Mouse (Mus musculus) T-helper 2 cell (primary cell): ENCODE measurements around the gene Mfsd5.

Experiments used
- in situ Hi-C: fragments of 300-600 bp; cut with MboI, MseI; formaldehyde crosslinking; loops from one replicate; pipeline ENCODE4 v1.15.1; 2025; ENCODE audit warnings: high pct_unique_total_duplicates

Gene Mfsd5

DNA sequence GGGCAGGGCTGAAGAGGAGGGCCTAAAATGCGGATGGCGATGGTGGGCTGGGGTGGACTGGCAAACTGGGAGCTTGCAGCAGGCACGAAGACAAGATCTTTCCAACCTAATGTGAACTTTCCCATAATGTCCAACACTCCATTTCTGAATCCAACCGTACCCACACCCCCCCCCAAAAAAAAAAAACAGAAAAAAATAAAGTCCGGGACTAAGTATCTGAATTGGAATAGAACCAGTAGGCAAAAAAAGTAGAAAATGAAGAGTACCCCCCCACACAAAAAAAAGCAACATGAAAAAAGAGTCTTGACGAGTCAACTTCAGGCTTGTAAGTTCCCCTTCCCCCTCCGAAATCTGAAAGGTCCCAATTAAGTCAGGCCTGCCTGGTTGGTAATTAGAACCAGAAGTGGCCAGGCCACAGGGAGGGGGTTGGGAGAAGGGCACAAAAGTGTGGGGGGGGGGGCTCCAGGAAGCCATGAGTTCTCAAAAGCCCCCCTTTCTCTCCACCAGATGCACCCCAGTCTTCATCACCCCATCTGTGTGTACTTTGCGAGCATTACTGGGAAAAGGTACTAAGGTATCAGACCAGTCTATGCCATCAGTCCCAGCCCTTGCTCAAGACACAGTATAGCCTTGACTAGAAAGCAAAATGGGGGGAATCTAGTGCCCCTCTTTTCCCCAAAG, 31.0 kb upstream of the Mfsd5 start:
- in situ Hi-C loops = no loop called here

DNA sequence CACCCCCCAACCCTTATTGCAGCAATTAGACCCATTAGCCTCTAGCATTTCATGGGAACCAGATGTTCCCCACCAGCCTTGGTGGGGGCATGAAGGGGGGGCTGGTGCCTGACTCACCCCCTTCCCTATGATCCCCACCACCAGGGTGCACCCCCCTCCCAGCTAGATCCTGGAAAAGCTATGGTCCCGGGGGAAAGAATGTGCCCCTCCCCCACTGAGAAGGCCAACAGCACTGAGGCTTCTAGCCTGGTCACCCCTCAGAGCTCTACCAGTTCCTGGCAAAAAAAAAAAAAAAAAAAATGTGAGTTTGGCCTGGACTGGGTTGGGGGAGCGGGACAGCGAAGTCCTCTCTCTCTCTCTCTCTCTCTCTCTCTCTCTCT, 30.5 kb upstream of the Mfsd5 start:
- in situ Hi-C loops = no loop called here

DNA sequence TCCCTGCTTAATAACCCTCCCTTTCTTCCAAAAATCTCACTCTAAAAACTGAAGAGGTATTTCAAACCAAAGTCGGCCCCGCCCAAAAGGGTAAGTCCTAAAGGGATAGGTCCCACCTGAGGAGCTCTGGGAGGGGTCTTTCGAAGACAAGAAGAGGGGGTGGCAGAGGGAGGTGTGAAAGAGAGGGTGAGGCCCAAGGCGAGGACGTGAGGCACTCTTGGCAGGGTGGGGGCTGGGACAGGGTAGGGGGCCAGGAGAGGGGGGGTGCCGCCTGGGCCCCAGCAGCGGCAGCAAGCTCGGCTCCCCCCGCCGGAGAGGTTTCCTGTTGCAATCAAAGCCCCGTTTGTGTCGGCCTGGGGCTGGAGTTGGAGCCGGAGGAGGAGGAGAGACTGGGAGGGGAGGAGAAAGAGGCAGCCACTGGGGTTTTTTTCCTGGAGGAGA, 30.0 kb upstream of the Mfsd5 start:
- in situ Hi-C loops = no loop called here

DNA sequence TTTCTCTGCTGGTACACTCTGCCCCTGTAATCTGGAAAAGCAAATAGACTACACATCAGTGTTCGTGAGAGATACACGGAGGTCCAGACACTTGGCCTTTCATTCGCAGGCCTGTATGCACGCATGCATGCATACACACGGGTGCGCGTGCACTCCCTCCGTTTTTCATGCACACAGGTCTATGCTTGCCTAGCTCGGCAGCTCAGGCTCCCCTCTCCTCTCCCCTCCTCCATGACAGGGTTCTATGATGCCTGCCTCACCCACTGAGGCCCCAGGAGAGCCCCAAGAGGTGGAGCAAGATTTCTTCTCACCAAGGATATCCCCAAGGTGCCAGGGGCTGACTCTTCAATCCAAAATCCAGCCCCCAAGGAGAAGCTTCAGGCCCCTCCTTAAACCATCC, 29.3 kb upstream of the Mfsd5 start:
- in situ Hi-C loops = no loop called here

GRCm38 (mm10) chr15:102250521-102250920, 28.7 kb upstream of the Mfsd5 start:
- in situ Hi-C loops = no loop called here

- in situ Hi-C loops = no loop called here
Observed at GRCm38 (mm10) chr15:102255547-102256255, 23.6 kb upstream of the Mfsd5 start.

- in situ Hi-C loops = no loop called here
Observed at GRCm38 (mm10) chr15:102256431-102257201, 22.6 kb upstream of the Mfsd5 start.

DNA sequence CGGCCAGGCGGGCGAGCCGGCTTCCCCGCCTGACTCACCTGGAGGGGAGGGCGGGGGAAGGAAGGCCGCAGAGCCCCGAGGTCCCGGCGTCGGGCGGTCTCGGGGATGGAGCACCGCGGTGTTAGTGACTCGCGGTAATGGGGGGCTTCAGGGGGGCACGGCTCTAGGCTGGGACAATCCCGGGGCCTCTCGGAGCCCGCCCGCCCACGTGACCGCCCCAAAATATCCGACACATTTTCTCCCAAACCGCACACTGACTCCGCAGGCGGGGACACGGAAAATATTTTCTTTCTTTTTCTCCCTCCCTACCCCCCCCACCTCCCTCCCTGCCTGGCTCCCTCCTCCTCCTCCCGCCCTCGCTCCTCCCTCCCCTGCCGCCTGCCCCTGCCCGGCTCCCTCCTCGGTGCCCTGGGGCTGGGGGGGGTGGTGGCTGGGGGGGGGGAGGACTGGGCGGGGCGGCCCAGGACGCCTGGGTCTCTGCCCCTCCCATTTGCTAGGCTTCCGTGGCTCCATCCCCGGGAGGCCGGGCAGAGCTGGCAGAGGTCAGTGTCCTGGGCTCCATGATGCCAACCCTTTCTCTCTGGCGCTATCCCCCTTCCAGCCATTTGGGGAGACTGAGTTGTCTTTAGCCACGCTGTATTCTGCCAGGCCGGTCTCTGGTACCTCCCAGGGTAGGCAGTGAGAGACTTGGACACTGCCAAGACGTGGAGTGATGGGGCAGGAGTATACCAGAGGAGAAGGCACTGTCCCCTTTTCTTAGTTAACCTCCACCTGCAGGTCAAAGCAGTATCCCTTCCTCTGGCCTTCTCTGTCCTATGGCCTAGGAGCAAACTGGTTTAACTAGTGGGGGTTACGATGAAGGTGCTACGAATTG, 21.8 kb upstream of the Mfsd5 start, which contains the start of gene Rarg:
Gene Rarg (minus strand): TSS at position 316 of the 874 bp plus-strand sequence.
- in situ Hi-C loops = no loop called here

DNA sequence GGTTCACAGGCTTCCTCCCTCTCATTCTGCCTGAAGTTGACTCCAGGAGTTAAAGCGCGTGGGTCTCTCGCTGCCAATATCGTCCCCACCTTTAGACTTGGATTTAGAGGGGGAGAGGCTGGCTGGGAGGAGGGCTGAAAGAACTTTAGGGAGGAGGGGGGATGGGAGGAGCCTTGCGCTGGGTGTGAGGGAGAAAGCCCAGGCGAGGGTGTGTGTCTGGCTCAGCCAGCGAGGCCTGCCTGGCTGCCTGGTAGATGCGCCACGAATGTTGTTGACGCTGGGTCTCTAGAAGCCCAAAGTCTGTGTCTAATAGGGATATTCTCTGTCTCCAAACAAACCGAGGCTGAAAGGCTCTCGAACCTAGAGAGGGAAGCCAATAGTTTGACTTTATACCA, 21.2 kb upstream of the Mfsd5 start:
- in situ Hi-C loops = no loop called here

- in situ Hi-C loops = no loop called here
Observed at GRCm38 (mm10) chr15:102258581-102259253, 20.5 kb upstream of the Mfsd5 start.

DNA sequence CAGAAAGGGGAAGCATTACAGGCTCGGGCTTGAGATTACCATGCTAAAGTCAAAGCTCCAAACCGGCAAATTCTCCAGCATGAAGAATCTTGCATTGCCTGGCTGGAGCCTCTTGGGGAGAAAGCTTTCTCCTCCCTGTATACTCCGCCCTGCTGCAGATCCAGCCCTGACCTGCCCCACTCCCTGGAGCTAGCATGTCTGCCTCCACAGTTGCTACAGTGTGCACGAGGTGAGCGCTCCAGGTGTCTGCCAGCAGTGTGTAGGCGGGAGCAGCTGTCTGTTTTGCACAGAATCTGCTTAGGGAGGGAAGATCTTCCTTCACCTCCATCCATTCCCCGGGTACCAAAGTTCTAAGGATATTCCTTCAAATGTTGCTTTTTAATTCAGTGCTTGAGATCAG, 16.7 kb upstream of the Mfsd5 start:
- in situ Hi-C loops = no loop called here

- in situ Hi-C loops = no loop called here
Observed at GRCm38 (mm10) chr15:102263037-102263436, 16.2 kb upstream of the Mfsd5 start.

- in situ Hi-C loops = no loop called here
Observed at GRCm38 (mm10) chr15:102265548-102265947, 13.7 kb upstream of the Mfsd5 start.

DNA sequence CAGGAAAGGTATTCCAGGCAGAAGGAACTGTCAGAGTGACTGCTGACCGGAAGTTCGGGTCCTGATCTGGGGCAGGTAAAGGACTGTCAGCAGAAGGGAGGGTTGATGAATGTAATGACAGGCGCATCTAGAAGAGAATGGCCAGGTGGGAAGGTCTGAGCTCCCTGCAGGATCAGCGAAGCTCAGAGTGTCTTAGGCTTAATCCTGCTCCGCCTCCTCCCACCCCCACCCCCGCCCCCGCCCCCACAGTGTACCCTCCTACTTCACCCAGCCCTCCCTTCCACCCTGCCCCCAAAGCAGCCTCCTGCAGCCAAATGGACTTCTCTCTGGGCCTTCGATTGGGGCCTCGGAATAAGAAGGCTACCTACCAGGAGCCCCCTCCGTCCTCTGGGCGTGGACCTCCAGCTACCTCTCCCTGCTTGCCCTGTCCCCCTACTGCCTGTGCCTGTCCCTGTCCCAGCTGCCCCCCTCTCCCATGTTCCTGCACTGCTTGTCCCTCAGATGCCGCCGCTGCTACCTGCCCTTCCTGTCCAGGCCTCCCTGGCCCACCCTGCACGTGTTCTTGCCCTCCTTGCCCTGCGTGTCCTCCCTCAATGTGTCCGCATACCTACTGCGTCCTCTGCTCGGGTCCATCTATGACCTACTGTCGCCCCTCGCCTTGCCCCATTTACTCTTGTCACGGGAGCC, 8.8 kb upstream of the Mfsd5 start, which contains the start of gene Gm9918:
Gene Gm9918 (plus strand): TSS at position 290 of the 687 bp plus-strand sequence.
- in situ Hi-C loops = no loop called here

DNA sequence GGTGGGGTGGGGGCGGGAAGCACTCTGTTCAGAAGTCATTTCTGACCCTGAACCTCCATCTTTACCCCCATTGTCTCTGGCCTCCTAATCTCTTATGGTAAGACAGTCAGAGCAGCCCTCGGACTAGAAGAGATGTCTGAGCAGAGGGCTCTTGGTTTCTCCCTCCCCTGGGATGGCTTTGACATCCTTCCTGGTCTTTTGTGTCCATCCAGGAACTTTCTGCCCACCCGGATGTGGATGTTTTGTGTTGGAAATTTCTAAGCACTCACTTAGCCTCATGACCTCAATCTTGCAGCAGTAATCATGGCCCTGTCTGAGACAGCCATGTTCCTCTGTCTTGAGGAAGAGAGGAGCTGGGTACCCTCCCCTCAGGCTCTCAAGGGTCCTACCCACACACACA, 7.8 kb upstream of the Mfsd5 start:
- in situ Hi-C loops = no loop called here

DNA sequence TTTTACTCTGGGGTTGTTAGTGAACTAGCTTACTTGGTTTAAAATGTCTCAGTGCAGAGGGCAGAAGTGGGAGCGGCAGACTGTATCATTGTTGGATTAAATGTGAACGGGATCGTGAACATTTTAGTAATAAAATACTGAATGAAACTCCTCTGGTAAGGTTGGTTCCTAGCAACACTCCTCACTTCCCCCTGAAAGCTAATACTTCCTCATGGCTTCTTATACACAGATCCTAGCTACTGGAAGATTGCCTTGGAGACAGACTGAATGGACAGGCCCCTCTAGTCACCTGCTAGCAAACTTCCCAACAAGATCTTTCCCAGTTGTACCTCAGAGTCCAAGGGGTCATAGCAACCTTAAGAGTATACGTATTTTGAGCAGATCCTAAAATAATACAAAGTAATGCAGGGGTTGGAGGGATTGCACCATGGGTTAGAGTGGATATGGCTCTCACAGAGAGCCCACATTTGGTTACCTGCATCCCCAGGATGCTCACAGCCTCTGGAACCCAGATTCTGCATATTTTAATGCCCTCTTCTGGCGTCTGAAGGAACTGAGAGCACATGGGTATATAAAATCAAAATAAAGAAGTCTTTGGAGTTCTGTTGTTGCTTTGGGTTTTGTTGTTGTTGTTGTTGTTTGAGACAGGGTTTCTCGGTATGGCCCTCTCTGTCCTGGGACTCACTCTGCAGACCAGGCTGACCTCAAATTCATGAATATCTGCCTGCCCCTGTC, 5.1 kb upstream of the Mfsd5 start:
- in situ Hi-C loops = no loop called here

DNA sequence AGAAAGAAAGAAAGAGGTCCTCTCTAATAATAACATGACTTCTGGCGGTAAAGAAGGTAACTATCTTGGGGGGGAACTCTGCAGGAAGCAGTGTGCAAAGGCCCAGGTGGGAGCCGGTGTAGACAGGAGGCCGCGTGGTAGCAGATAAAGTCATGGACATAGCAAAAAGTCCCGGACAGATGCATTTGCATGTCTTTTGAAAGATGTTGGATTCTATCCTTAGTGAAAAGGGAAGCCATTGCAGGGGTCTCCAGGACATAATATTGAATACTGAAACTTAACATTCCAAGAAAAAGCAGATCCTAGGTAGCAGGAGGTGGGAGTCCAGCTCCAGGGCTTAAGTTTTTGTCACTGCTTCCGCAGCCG, 545 bp upstream of the Mfsd5 start:
- in situ Hi-C loops = no loop called here

GRCm38 (mm10) chr15:102279783-102280520, 698 bp downstream of the Mfsd5 start:
- in situ Hi-C loops = no loop called here

GRCm38 (mm10) chr15:102280623-102281022, 1.4 kb downstream of the Mfsd5 start:
- in situ Hi-C loops = no loop called here
